Mouse (Mus musculus): Measurements from ENCODE around the gene Sidt1.

GRCm38 (mm10) chr16:44249985-44250384 is 83.0 kb downstream of the Sidt1 start:
- TF ChIP-seq CTCF (conservative IDR thresholded peaks at IDR 0.05; ENCODE audit: low read length) (no peak), NANOG (IDR thresholded peaks at IDR 0.05; ENCODE audit: borderline replicate concordance, low read length) (no peak)

Measured in E14TG2a.4 (cell line).